Mouse (Mus musculus) liver, embryonic 11.5 days (tissue): ENCODE measurements at regions not wholly inside any gene's neighbourhood (a gene's known extent, or its start where the extent isn't known, plus 50 kb on each side); places are given as distances from the start of the nearest gene placed in this dataset.

Experiments
- ATAC-seq: fragments of 200-750 bp; cut with Nextera tagmentation; replicated peaks from 2 replicates; pipeline ENCODE4 v1.8.0; 2017; ENCODE audit warnings: moderate number of reproducible peaks, mild to moderate bottlenecking, moderate TSS enrichment, moderate library complexity; ENCODE audit not compliant: low FRiP score
- DNase-seq: peaks from one replicate; pipeline ENCODE4 v3.0.0-alpha.2; 2017; ENCODE audit warnings: low spot score
- H3K27ac ChIP-seq: fragments of 300-500 bp; sonication (generic); 2 replicates; pipeline ENCODE4 v1.5.1; 2014; ENCODE audit warnings: mild to moderate bottlenecking, low read depth, low read length, control low read depth
- H3K27me3 ChIP-seq: fragments of 300-500 bp; sonication (generic); replicated peaks from 2 replicates; pipeline ENCODE4 v1.6.1; 2014; ENCODE audit warnings: low read length, mixed read lengths; ENCODE audit not compliant: control insufficient read depth, insufficient read depth
- H3K36me3 ChIP-seq: fragments of 300-500 bp; sonication (generic); 2 replicates; pipeline ENCODE4 v1.6.1; 2014; ENCODE audit warnings: mild to moderate bottlenecking, low read length, moderate library complexity, mixed read lengths; ENCODE audit not compliant: control insufficient read depth, insufficient read depth
- H3K4me1 ChIP-seq: fragments of 300-500 bp; sonication (generic); replicated peaks from 2 replicates; pipeline ENCODE4 v1.6.1; 2014; ENCODE audit warnings: low read length, mixed read lengths; ENCODE audit not compliant: control insufficient read depth, insufficient read depth
- H3K4me2 ChIP-seq: fragments of 300-500 bp; sonication (generic); 2 replicates; pipeline ENCODE4 v1.6.1; 2014; ENCODE audit warnings: mild to moderate bottlenecking, control low read depth, moderate library complexity
- H3K4me3 ChIP-seq: fragments of 300-500 bp; sonication (generic); 2 replicates; pipeline ENCODE4 v1.5.1; 2014; ENCODE audit warnings: low read depth, low read length, control low read depth
- H3K9ac ChIP-seq: fragments of 300-500 bp; sonication (generic); 2 replicates; pipeline ENCODE4 v1.6.1; 2014; ENCODE audit warnings: low read depth, low read length, control low read depth
- H3K9me3 ChIP-seq: fragments of 300-500 bp; sonication (generic); 2 replicates; pipeline ENCODE4 v1.6.1; 2016; ENCODE audit warnings: low read length, inconsistent platforms, mixed read lengths; ENCODE audit not compliant: control insufficient read depth
- WGBS: fragments of 180-500 bp; shearing (Covaris S2); extraction: QIAGEN DNeasy Blood & Tissue Kit; methylation state at CpG from one replicate; pipeline ENCODE4 v1.1.7; 2014; 5-methylcytosine and 5-hydroxymethylcytosine counted together

DNA sequence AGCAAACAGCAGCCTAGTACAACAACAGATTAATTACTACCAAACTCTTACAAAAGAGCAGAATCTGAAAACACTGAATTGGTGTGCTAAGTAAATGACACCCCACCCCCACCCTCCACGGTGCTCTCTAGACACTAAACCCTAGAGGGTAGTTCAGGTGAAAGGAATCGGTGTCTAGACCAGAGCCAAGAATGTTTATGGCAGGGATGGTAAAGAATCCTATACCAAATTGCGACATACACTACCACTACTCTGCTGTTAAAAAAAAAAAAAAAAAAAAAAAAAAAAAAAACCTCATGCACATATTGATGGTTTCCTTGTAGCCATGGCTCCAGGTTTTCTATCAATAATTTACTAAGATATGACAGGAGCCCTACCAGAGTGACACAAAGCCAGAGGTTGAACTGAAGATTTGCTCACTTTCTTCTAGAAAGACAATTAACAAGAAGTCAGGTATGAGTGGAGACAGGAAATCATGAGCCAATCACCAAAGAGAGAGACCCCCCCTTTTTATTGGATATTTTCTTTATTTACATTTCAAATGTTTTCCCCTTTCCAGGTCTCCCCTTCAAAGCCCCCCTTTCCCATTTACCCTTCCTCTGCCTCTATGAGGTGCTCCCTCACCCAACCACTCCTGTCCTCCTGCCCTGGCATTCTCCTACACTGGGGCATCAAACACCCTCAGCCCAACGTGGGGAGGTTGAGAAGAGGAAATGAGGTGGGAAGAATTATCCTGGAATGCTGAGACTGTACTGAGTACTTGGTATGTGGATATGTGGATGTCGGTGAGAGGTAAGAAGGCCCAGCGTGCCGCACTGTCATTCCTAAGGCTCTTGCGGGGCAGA is 87.6 kb upstream of the Cerkl start:
- H3K9me3 ChIP-seq: no peaks in the 10 kb centered on the region
- 85% methylated on average over 8 of the region's 8 CpGs for WGBS
- H3K9ac ChIP-seq: no peak overlapping the region
- H3K4me2 ChIP-seq: no peak overlapping the region
- ATAC-seq (no peak), DNase-seq (no peak)
- H3K27me3 ChIP-seq: no peaks in the 10 kb centered on the region
- H3K36me3 ChIP-seq: no peaks in the 10 kb centered on the region
- H3K4me3 ChIP-seq: no peak overlapping the region
- no peaks in the 10 kb centered on the region for H3K4me1 ChIP-seq
- H3K27ac ChIP-seq: no peak overlapping the region

DNA sequence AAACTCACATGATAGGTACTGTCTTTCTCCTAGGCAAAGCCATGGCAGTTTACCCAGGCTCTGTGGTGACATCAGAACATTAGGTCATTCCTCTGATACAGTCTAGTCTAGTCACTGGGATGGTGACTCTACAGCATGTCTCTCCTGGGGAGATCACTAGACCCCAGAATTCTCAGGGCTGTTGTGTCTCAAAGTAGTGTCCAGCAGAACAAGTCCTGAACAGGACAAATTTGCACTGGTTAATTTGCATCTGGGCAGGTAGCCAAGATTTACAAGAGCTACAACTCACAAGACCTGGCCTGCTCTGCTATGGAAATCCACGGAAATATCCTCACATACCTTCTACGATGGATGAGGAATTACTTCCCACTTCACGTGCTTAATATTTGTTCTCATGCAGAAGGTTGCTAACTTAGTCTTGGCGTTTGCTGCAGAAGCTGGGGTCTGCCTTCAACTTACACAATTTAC is 88.2 kb upstream of the Cerkl start:
- no peak overlapping the region for H3K27ac ChIP-seq
- no peaks in the 10 kb centered on the region for H3K4me1 ChIP-seq
- H3K9me3 ChIP-seq: no peaks in the 10 kb centered on the region
- no peak overlapping the region for H3K4me2 ChIP-seq
- no peaks in the 10 kb centered on the region for H3K36me3 ChIP-seq
- WGBS: 77% methylated on average over 4 of the region's 4 CpGs
- DNase-seq: no peak
- H3K9ac ChIP-seq: no peak overlapping the region
- H3K27me3 ChIP-seq: no peaks in the 10 kb centered on the region
- no peak for ATAC-seq
- no peak overlapping the region for H3K4me3 ChIP-seq

DNA sequence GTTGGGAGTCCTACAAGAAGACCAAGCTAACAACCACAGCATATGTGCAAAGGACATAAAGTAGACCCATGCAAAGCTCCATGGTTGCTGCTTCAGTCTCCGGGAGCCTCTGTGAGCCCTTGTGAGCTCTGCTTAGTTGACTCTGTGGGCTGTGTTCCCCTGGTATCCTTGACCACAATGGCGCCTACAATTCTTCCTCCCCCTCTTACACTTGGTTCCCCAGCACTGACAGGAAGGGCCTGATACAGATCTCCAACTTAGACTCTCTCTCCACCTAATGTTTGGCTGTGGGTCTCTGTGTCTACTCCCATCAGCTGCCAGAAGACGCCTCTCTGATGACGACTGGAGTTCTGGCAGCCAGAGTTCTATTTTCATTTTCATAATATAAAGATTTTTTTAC is 88.9 kb upstream of the Itprid2 start:
- no peak overlapping the region for H3K27ac ChIP-seq

DNA sequence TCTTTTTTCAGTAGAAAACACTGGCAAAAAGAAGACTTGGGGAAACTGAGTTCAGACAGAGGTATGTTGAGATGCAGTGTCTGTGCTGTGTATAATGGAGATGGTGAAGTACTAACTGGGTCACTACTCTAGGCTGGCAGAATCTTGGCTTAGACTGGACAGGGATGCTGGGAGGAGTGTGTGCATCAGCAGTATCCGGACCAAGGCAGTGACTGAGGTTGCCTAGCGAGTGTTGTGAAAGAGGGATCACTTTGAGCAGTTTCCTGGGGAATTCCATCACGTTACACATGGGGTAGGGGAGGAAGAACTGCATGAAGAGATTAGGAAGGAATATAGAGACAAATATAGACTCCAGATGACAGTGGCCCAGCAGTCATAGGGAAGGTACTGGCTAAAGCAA is 87.9 kb upstream of the Itprid2 start:
- Histone ChIP-seq H3K27ac (no peak overlapping the region), H3K27me3 (no peaks in the 10 kb centered on the region), H3K4me2 (no peak overlapping the region), H3K4me1 (no peaks in the 10 kb centered on the region), H3K4me3 (no peak overlapping the region), H3K9ac (no peak overlapping the region), H3K9me3 (no peaks in the 10 kb centered on the region), H3K36me3 (no peaks in the 10 kb centered on the region)
- no peak for DNase-seq
- WGBS: 44% methylated on average over 3 of the region's 3 CpGs
- no peak for ATAC-seq

More for the DNA sequence above, 88.9 kb upstream of the Itprid2 start:
- no peak overlapping the region for H3K4me2 ChIP-seq
- no peaks in the 10 kb centered on the region for H3K27me3 ChIP-seq
- DNase-seq (no peak), ATAC-seq (no peak)
- 49% methylated on average over 4 of the region's 4 CpGs for WGBS
- H3K9me3 ChIP-seq: no peaks in the 10 kb centered on the region
- no peak overlapping the region for H3K9ac ChIP-seq
- H3K4me3 ChIP-seq: no peak overlapping the region
- no peaks in the 10 kb centered on the region for H3K36me3 ChIP-seq
- H3K4me1 ChIP-seq: no peaks in the 10 kb centered on the region

DNA sequence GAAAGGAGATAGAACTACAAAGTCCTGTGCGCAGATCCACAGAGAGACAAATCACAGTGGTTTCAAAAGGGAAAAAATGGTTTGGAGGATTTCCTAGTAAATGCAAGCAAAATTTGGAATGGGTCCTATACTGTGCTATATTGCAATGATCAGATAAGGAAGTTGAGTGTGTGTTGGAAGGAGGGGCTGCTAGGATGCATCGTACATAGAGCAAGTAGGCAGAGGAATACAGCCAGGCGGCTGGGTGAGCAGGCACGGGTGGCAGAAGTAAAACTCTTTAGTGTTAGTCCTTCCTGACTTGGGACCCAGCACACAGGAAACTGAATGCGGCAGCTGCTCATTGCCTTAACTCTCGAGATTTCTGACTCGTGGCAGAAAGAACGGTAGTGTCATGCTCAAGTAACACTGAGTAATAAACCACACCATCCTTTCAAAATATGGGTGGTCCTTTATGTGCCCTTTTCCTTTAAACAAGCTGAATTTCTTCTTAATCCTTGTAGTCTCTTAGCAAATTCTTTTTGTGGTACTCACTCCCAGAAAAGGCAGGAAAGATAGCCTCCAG is 87.0 kb upstream of the Itprid2 start:
- no peaks in the 10 kb centered on the region for H3K9me3 ChIP-seq
- no peaks in the 10 kb centered on the region for H3K36me3 ChIP-seq
- H3K27ac ChIP-seq: no peak overlapping the region
- 56% methylated on average over 8 of the region's 8 CpGs for WGBS
- H3K4me3 ChIP-seq: no peak overlapping the region
- no peak overlapping the region for H3K4me2 ChIP-seq
- H3K4me1 ChIP-seq: no peaks in the 10 kb centered on the region
- DNase-seq: no peak
- no peaks in the 10 kb centered on the region for H3K27me3 ChIP-seq
- no peak for ATAC-seq
- no peak overlapping the region for H3K9ac ChIP-seq

DNA sequence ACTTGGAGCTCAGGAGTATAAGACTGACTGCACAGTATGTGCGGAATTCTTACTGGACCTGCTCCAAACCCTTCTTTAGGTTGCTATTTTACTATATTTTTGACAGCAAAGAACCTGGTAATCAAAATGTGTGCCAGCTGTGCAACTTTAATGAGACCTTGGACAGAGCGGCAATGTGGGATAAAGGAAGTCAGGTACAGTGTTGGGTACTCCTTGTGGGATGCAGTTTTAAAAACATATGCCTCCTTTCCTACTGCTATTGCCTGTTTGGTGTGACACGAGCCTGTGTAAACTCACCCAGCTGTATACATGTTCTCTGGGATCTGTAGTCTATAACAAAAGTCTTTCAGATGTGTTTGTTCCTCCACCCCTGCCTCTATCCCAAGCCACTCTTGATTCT is 85.4 kb upstream of the Itprid2 start:
- Histone ChIP-seq H3K4me2 (no peak overlapping the region), H3K36me3 (no peaks in the 10 kb centered on the region), H3K27ac (no peak overlapping the region), H3K9me3 (no peaks in the 10 kb centered on the region), H3K9ac (no peak overlapping the region), H3K27me3 (no peaks in the 10 kb centered on the region), H3K4me1 (no peaks in the 10 kb centered on the region), H3K4me3 (no peak overlapping the region)
- ATAC-seq (no peak), DNase-seq (no peak)
- WGBS: 83% methylated on average over 3 of the region's 3 CpGs

DNA sequence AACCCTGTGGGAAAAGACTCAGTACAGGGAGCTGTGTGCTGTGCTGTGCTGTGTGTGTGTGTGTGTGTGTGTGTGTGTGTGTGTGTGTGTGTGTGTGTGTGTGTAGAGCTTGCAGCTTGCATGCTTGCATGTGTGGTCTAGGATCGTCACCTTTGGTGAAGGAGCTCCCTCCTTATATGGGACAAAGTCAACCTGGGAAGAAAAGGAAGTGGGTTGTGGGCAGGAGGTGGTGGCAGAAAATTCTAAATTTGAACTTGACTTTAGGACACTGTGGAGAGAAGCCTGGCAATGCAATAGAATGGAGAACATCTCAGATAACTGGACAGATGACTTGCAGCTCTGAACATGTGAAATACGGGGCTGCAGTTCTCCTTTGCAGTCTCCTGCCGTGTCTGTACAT is 84.7 kb upstream of the Itprid2 start:
- no peak overlapping the region for H3K9ac ChIP-seq
- ATAC-seq: no peak
- no peak overlapping the region for H3K4me3 ChIP-seq
- no peaks in the 10 kb centered on the region for H3K4me1 ChIP-seq
- 43% methylated on average over 3 of the region's 3 CpGs for WGBS
- no peak for DNase-seq
- H3K9me3 ChIP-seq: no peaks in the 10 kb centered on the region
- H3K27ac ChIP-seq: no peak overlapping the region
- H3K4me2 ChIP-seq: no peak overlapping the region
- no peaks in the 10 kb centered on the region for H3K36me3 ChIP-seq
- no peaks in the 10 kb centered on the region for H3K27me3 ChIP-seq

DNA sequence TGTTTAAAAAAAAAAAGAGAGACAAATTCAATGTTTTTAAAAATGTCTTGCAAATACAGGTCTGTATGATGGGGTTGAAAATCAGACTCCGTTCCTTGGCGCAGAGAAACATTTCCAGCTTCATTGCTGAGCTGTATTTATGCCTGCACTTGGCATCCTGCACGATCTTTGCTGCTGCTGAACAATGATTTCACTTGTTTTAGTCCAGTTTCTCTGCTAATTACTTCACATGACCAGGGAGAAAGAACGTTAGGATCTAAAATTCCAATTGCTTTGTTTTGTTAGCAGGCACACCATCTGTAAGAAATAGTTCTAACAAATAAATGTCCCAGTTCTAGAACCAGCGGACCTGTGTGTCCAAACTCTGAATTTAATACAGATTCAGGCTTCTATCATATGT is 82.7 kb upstream of the Itprid2 start:
- H3K4me2 ChIP-seq: no peak overlapping the region
- H3K27me3 ChIP-seq: no peaks in the 10 kb centered on the region
- no peak overlapping the region for H3K4me3 ChIP-seq
- no peaks in the 10 kb centered on the region for H3K36me3 ChIP-seq
- ATAC-seq: no peak
- no peak overlapping the region for H3K9ac ChIP-seq
- no peaks in the 10 kb centered on the region for H3K9me3 ChIP-seq
- 83% methylated on average over 5 of the region's 5 CpGs for WGBS
- no peak overlapping the region for H3K27ac ChIP-seq
- H3K4me1 ChIP-seq: no peaks in the 10 kb centered on the region
- DNase-seq: no peak

DNA sequence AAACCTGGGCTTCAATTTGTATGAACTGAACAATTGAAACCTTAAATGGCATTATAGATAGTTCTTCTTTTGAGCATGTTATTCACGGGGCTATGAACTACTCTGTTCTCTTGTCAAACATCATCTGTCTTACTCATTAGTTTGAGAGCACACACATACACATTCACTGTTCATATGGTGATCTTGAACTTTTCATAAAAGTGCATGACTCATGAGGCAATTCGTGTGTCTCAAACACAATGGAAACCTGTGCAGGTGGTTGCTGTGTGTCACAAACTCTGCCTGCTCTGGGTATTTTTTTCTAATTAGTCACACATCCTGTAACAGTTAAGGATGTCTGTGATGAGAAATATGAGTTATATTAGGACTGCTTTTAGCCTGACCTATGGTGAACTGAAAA is 79.8 kb upstream of the Itprid2 start:
- no peak overlapping the region for H3K9ac ChIP-seq
- H3K9me3 ChIP-seq: no peaks in the 10 kb centered on the region
- no peak overlapping the region for H3K4me3 ChIP-seq
- ATAC-seq: no peak
- no peaks in the 10 kb centered on the region for H3K27me3 ChIP-seq
- no peaks in the 10 kb centered on the region for H3K4me1 ChIP-seq
- no peaks in the 10 kb centered on the region for H3K36me3 ChIP-seq
- no peak for DNase-seq
- 76% methylated on average over 2 of the region's 2 CpGs for WGBS
- H3K4me2 ChIP-seq: no peak overlapping the region
- H3K27ac ChIP-seq: no peak overlapping the region
